Mouse (Mus musculus): Measurements from ENCODE around the gene Colgalt2.
"Not testable (repeated sequence)": the region's sequence is repeated elsewhere in the genome, so short reads cannot be mapped to it uniquely, and the experiment has no call there.

The Colgalt2 gene

DNA sequence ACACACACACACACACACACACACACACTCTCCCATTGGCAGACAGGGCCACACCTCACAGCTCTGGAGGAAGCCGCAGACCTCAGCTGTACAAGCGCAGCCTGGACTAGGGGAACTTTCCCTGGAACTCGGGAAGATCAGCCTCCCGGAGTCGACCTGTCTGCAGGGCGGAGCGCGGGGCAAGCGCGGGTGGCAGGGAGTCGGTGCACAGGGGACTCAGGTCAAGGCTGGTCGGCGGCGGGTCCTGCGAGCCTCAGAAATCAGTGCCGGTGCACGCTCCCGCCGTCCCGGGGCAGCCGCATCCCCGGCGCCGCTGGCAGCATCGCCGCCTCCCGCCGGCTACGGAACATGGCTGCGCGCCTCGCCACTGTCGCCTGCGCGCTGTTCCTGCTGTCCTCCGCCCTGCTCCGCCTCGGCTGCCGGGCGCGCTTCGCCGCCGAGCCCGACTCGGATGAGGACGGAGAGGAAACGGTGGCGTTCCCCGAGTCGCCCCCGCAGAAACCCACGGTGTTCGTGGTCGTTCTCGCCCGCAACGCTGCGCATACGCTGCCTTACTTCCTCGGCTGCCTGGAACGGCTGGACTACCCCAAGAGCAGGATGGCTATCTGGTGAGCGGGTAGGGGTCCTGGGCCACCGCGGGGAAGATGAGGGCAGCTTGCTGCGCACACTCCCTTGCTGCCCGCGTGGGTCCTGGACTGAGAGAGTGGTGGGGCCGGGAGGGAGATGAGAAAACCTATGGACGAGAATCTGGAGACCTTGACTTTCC is at the start of gene Colgalt2:
Colgalt2 (plus strand) TSS at position 41 of the 766 bp plus-strand sequence.
- DNase-seq (ENCODE audit: low spot score in 2 of 2): peak; percentile 55 to 57

DNA sequence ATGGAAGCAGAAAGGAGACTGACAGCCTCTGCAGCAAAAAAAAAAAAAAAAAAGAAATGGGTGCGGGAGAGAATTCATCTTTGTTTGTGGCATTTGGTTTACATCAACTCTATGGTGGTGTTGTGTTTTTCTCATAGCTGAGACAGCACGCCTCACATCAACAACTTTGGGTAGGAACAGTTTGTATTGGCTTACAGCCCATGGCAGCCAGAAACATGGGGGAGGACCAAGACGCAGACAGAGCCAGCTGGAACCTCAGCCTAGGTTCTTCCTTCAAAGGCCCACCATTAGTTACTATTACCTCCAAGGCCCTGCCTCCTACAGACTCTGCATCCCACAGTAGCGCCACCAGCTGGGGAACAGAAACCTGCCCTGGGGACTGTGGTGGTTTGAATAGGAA is 42.9 kb upstream of the Colgalt2 start:
- DNase-seq (ENCODE audit: low spot score in 2 of 2): no peak

- DNase-seq (ENCODE audit: low spot score in 2 of 2): no peak
Observed at GRCm38 (mm10) chr1:152368311-152369088, 31.1 kb upstream of the Colgalt2 start.

- DNase-seq (ENCODE audit: low spot score in 2 of 2): peak; percentile 64 to 84
Observed at GRCm38 (mm10) chr1:152369139-152369538, 30.5 kb upstream of the Colgalt2 start.

DNA sequence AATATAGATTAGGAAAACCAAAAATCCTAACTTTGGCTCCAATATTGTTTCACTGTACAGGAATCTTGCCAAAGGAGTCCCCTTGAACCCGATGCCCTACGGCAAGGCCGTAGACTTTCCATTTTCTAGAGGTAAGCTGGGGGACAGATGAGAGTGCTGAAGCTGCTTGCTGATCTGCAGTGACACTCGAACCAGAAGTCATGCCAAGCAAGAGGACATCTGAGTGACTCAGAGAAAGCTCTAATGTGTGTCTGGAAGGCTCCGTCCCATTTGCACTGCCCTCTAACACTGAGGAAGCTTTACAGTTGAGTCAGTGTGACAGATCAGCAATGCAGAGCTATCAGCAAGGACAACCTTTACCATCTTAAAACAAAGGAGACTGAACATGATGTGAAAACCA is 21.3 kb upstream of the Colgalt2 start:
- no peak for DNase-seq (ENCODE audit: low spot score in 2 of 2)

- no peak for DNase-seq (ENCODE audit: low spot score in 2 of 2)
Observed at GRCm38 (mm10) chr1:152384589-152384988, 15.0 kb upstream of the Colgalt2 start.

GRCm38 (mm10) chr1:152385693-152386092 is 13.9 kb upstream of the Colgalt2 start:
- DNase-seq (ENCODE audit: low spot score in 2 of 2): not testable (repeated sequence)

GRCm38 (mm10) chr1:152386188-152386835 is 13.3 kb upstream of the Colgalt2 start, which contains the start of gene Tsen15:
Gene Tsen15 (minus strand): TSS chr1:152386688.
- peak; percentile 86 to 89 for DNase-seq (ENCODE audit: low spot score in 2 of 2)

- DNase-seq (ENCODE audit: low spot score in 2 of 2): no peak
Observed at GRCm38 (mm10) chr1:152389271-152389670, 10.4 kb upstream of the Colgalt2 start.

GRCm38 (mm10) chr1:152394137-152394536 is 5.5 kb upstream of the Colgalt2 start:
- peak; percentile 44 to 65 for DNase-seq (ENCODE audit: low spot score in 2 of 2)

DNA sequence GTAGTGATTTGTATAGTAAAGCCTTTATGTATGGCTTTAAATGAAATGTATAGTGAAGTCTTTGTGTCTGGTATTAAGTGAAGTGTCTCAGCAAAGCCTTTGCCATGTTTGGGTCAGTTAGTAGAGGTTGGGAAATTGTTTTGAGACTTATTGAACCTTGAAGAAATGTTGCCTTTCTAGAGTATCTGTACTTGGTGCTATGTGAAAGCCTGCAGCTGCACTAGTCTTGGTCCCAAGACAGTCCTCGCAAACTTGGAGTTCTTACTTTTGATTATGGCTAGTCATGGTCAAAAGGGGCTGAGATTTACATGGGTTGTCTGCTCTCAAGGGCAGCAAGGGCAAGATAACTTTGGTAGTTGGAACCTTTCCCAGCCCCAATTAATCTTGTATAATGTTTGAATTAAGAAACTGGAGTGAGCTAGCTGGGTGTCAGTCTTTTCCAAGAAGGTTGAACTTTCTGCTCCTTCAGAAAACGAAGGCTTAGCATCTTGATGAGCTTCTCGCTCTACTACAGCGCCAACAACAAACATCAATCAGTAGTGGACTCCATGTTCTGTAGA is 4.6 kb upstream of the Colgalt2 start:
- DNase-seq (ENCODE audit: low spot score in 2 of 2): no peak

GRCm38 (mm10) chr1:152398708-152399107 is 922 bp upstream of the Colgalt2 start:
- no peak for DNase-seq (ENCODE audit: low spot score in 2 of 2)

DNA sequence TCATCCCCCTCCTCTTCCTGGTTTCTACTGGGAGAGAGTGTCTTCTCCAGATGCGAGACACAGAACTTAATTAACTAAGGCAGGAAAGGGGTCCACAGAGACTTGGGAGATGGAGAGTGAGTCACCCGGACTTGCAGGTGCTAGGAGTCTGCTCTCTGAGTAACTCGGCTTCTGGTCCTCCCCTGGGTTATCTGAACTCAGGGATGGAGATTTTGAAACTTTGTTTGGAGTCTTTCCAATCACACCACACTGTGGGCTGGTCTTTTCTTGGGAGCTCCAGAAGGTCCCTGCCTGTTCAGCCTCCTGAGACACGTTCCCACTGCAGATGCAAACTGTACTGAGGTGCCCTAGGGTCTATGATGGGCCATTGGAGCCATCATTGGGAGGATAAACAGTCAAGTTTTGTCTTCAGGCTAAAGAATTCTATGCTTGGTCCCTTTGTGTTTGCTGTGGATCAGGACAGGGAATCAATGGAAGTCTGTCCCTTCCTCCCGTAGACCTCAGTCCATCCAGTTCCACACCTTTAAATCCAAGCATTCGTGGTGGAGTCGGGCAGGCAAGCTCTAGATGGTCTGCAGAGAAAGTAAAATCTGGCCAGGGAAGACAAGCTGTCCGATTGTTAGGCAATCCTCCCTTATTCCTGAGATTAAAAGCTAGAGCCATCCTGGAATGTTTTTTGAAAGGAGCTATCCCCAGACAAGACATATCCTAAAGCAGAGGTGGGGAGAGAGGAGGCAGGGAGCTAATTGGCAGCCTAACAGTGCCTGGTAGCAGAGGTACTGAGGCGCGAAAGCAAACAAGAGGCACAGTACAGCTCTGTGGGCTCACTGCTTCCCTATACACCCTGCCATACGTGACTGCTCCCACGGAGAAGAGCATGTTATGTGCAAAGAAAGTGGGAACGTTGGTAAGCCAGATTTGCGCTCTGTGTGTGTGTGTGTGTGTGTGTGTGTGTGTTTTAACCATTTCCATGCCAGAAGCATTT is 1.2 kb downstream of the Colgalt2 start:
- DNase-seq (ENCODE audit: low spot score in 2 of 2): peak; percentile 38 to 55

- DNase-seq (ENCODE audit: low spot score in 2 of 2): no peak
Observed at GRCm38 (mm10) chr1:152407021-152407946, 7.7 kb downstream of the Colgalt2 start.

DNA sequence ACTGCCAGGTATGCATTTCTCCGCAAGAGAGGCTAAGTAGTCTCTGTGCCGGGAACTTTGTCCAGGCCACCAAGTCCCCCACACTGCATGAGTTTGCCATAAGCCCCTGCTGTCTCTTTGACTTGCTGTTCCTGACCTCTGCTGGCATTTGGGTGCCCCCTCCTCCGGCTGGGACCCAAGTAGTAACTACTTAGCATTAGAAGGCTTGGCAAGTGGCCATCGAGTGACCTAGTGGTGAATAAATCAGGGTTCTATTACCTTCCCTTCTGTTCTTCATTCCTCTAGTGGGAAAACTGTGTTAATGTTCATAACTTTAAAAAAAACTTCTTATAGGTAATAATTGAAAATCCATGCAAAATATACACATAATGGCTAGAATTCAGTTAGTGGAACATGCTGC is 9.7 kb downstream of the Colgalt2 start:
- DNase-seq (ENCODE audit: low spot score in 2 of 2): no peak

DNA sequence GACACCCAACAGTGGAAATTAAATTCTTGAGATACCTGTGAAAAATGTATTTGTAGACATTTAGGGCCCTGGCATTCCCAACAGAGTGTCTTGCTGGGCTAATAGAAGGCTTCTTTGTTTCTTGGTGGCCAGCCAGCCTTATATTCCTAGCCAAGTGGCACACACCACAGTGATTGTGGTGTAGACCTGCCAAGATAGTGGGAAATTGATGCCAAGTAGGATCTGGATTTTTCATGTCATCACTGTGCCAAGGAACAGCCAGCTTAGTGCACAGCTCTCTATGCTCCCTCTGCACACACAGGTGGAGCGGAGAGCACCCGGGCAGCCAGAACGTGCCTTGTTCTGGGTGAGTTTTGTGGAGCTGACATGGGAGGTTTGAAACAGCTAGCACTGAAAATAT is 11.0 kb downstream of the Colgalt2 start:
- DNase-seq (ENCODE audit: low spot score in 2 of 2): peak; percentile 20 to 55

GRCm38 (mm10) chr1:152413116-152413515 is 13.5 kb downstream of the Colgalt2 start:
- DNase-seq (ENCODE audit: low spot score in 2 of 2): no peak

DNA sequence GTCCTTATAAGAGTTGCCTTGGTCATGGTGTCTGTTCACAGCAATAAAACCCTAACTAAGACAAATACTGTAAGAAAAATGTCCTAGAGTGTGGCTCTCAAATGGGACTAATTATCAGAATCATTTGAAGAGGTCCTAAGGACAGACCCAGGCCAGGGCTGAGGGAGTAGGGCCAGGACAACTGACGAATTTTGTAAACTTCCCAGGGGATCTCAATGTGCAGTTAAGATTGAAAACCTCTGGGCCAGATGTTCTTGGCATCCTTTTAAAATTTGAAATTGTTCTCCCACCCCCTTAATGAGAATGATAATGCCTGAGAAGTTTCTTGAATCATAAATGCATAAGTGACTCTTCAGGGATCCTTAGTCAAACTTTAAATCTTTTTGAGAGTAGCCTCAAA is 14.3 kb downstream of the Colgalt2 start:
- no peak for DNase-seq (ENCODE audit: low spot score in 2 of 2)

DNA sequence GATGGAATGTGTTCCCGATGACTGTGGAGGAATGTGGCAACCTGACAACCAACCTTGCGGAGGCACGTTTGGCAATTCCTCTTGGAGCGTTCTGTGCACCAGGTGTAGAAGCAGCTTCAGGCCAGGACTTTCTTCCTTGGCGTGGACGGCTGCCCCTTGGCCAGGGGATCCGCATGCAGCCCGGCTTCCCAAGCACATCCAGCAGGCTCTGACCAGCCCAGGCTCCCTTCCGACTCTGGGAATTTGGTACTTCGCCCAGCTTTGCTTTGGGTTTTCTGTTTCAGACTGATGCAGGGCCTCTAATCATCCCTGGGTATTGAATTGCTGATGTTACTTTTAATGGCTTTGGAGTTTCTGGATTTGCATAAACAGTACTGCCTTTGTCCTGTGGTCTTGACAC is 14.8 kb downstream of the Colgalt2 start:
- peak; percentile 12 to 30 for DNase-seq (ENCODE audit: low spot score in 2 of 2)
